Mouse (Mus musculus): ENCODE measurements around the gene Cryba1. TPM values are rescaled to one million over a fixed set of nuclear protein-coding genes. Genes with fewer than 3 reads are reported as not detected.

Gene Cryba1
- polyA plus RNA-seq, 1 experiment: not detected

DNA sequence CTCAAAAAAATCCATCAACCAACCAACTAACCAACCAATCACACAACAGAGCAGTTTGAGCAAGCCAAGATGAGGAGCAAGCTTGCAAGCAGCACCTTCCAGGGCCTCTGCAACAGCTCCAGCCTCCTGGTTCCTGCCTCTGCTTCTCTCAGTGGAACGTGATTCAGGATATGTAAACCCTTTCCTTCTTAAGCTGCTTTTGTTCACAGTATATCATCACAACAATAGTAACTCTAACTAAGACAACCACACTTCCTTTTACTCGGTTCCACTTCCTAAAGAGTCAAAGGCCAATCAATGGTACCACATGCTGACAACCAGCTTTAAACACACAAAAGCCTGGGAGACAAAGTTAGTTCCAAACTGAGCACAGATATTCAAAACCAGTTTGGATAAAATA, 45.1 kb downstream of the Cryba1 start:
- no peak for TF ChIP-seq GATA1 (IDR thresholded peaks at IDR 0.05; ENCODE audit: low read length)

DNA sequence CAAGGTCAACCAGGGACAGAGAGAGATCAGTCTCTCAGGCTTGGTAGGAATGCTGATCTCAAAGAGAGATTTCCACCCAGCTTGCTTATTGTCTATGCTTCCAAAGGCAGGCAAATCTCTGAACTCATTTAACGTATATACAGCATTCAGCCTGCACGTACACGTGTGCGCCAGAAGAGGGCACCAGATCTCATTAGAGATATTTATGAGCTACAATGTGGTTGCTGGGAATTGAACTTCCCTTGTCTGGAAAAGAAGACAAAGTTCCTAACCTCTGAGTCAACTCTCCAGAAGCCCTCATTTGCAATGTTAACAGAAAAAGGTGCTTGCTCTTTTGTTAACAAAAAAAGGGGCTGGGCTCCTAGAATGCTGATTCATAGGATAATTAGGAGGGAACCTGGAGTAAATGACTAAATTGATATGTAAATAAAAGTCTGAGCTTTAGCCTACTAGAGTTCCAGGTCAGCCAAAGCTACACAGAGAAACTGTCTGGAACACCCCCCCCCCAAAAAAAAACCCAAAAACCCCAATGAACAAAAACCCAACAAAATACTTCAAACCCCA, 51.6 kb downstream of the Cryba1 start:
- TF ChIP-seq GATA1 (IDR thresholded peaks at IDR 0.05; ENCODE audit: low read length): no peak

- no peak for TF ChIP-seq GATA1 (IDR thresholded peaks at IDR 0.05; ENCODE audit: low read length)
Measured at GRCm38 (mm10) chr11:77672746-77673145, 52.3 kb downstream of the Cryba1 start.

Other genes starting within 250 kb of the Cryba1 start
- 4.6 and 5.0 TPM in 2 replicates for gene Ankrd13b, start 235.6 kb downstream of the Cryba1 start, polyA plus RNA-seq (2012)
- gene Git1, start 231.7 kb downstream of the Cryba1 start, polyA plus RNA-seq (2012): 92.9 and 94.7 TPM in 2 replicates
- 0.29 and 0.30 TPM in 2 replicates for gene Abhd15, start 210.2 kb downstream of the Cryba1 start, polyA plus RNA-seq (2012)
- 5.1 and 6.8 TPM in 2 replicates for gene Trp53i13, start 209.3 kb downstream of the Cryba1 start, polyA plus RNA-seq (2012)
- gene Gm10392, start 206.1 kb downstream of the Cryba1 start, polyA plus RNA-seq (2012): not detected in 2 replicates
- gene Taok1, start 117.5 kb downstream of the Cryba1 start, polyA plus RNA-seq (2012): 2.8 and 3.0 TPM in 2 replicates
- 29.8 and 35.6 TPM in 2 replicates for gene Nufip2, start 39.1 kb downstream of the Cryba1 start, polyA plus RNA-seq (2012)
- gene Myo18a, start 38.0 kb upstream of the Cryba1 start, polyA plus RNA-seq (2012): 41.9 and 55.8 TPM in 2 replicates
- gene Gm10277, start 62.5 kb upstream of the Cryba1 start, polyA plus RNA-seq (2012): not detected in 2 replicates
- not detected in 2 replicates for gene Pipox, start 168.8 kb upstream of the Cryba1 start, polyA plus RNA-seq (2012)
- 0.14 and 0.19 TPM in 2 replicates for gene Sez6, start 205.5 kb upstream of the Cryba1 start, polyA plus RNA-seq (2012)

Data from G1E-ER4 (cell line).